Mouse (Mus musculus) olfactory bulb, adult 2 months (tissue): Measurements from ENCODE around the gene Ifi44.

Experiments
- CTCF ChIP-seq: fragments of 200-500 bp; IDR thresholded peaks from 2 replicates; pipeline ENCODE4 v1.5.1; 2012; ENCODE audit warnings: low read depth, mild to moderate bottlenecking, low read length, moderate library complexity; ENCODE audit not compliant: insufficient read depth
- POLR2A ChIP-seq: fragments of 200-500 bp; IDR thresholded peaks from 2 replicates; pipeline ENCODE4 v1.6.1; 2012; ENCODE audit warnings: mild to moderate bottlenecking, low read depth, low read length, moderate library complexity; ENCODE audit not compliant: insufficient read depth

- TF ChIP-seq POLR2A, result no peak
- no peak for TF ChIP-seq CTCF
Observed at GRCm38 (mm10) chr3:151748514-151748913, 1.2 kb downstream of the Ifi44 start.
